In genomic region chr6:87728102-87728501, GRCm38 (mm10) we compare ENCODE assay signal across 20 mouse cellular contexts. TPM values are rescaled to one million over a fixed set of nuclear protein-coding genes. Genes with fewer than 3 reads are reported as not detected.
"Had no signal": no experiment of that assay in that cellular context is flagged by ENCODE, and none has a peak within 500 bp of the region (broad histone marks: within the 10 kb centered on the region; RNA-seq: fewer than 3 reads in every experiment).

No protein-coding gene starts in this region.

- H3K9me3 ChIP-seq: limb, embryonic 10.5 days; limb, embryonic 13.5 days; liver, embryonic 15.5 days; neural tube, embryonic 12.5 days; neural tube, embryonic 15.5 days; stomach, embryonic 15.5 days had no signal

- ATAC-seq: intestine, embryonic 16.5 days had no signal

- DNase-seq: kidney, adult 18-20 months; kidney, adult 9 months; kidney, postnatal 14 days; kidney, postnatal 4 days; lung, adult 2 months; lung, postnatal 14 days; lung, postnatal 4 days; midbrain, embryonic 14.5 days; right cerebral cortex, adult 18-20 months; right cerebral cortex, postnatal 25 days; spleen, adult 18-20 months; thymus, postnatal 36 days had no signal

- H3K27ac ChIP-seq: limb, embryonic 10.5 days; limb, embryonic 13.5 days; liver, embryonic 15.5 days; neural tube, embryonic 12.5 days; neural tube, embryonic 15.5 days; stomach, embryonic 15.5 days had no signal

- H3K36me3 ChIP-seq: limb, embryonic 10.5 days; limb, embryonic 13.5 days; liver, embryonic 15.5 days; neural tube, embryonic 12.5 days; neural tube, embryonic 15.5 days; stomach, embryonic 15.5 days had no signal

- H3K4me3 ChIP-seq: limb, embryonic 10.5 days; limb, embryonic 13.5 days; liver, embryonic 15.5 days; neural tube, embryonic 12.5 days; neural tube, embryonic 15.5 days; stomach, embryonic 15.5 days had no signal

RNA-seq across cellular contexts. Expression of gene Gp9, which starts 49.8 kb away (rescaled TPM):
- polyA plus RNA-seq: liver, adult 2 months had no signal
